Mouse (Mus musculus) brain, embryonic 14.5 days (tissue): ENCODE measurements at regions not wholly inside any gene's neighbourhood (a gene's known extent, or its start where the extent isn't known, plus 50 kb on each side); places are given as distances from the start of the nearest gene placed in this dataset.
A peak's percentile ranks its signal among the peaks of the same experiment; 100 is the strongest.

Source experiments
- CTCF ChIP-seq: fragments of 200-500 bp; IDR thresholded peaks from 2 replicates; pipeline ENCODE4 v1.5.1; 2012; ENCODE audit warnings: inconsistent platforms, mild to moderate bottlenecking, moderate library complexity, borderline replicate concordance; ENCODE audit not compliant: insufficient read depth, insufficient read length; ENCODE audit errors: extremely low read depth
- POLR2A ChIP-seq: fragments of 200-500 bp; IDR thresholded peaks from 2 replicates; pipeline ENCODE4 v1.6.1; 2012; ENCODE audit warnings: mild to moderate bottlenecking, inconsistent platforms, borderline replicate concordance; ENCODE audit not compliant: poor library complexity, insufficient read depth, insufficient read length, severe bottlenecking; ENCODE audit errors: extremely low read depth

- TF ChIP-seq CTCF (peak; percentile 69; the same call in 1 of the 2 replicates), POLR2A (no peak)
Observed at GRCm38 (mm10) chr16:62562051-62562450, 224.6 kb downstream of the Nsun3 start.
